Mouse (Mus musculus): ENCODE measurements at regions not wholly inside any gene's neighbourhood (a gene's known extent, or its start where the extent isn't known, plus 50 kb on each side); places are given as distances from the start of the nearest gene placed in this dataset.

DNA sequence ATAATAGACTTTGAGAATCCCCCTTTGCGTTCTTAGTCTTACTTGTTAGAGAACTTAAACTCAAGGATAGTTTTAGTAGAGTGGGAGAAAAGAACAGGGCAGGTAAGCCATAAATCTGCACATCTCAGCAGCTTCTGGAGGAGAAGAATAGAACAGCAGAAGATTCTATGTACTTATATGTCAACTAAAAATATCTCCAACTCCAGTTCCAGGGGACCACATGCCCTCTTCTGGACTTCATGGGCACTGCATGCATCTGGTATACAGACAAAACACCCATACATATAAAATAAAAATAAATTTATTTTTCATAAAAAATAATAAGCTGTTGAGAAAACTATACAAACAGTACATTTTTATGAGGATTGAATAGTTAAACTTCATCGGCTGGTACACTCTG lies 196.4 kb downstream of the Mettl4 start:
- TF ChIP-seq CTCF (IDR thresholded peaks at IDR 0.05), result peak; percentile 49
- TF ChIP-seq EP300 (IDR thresholded peaks at IDR 0.05; ENCODE audit: insufficient read depth, low read depth, low read length), result no peak
- TF ChIP-seq POLR2A (IDR thresholded peaks at IDR 0.05; ENCODE audit: insufficient read depth, low read depth, low read length), result no peak
